Mouse (Mus musculus) gastrocnemius, postnatal 10 days (tissue): ENCODE measurements around the gene Sdk1. TPM values are rescaled to one million over a fixed set of nuclear protein-coding genes. Genes with fewer than 3 reads are reported as not detected.

Experiments
- DNase-seq: peaks from one replicate; pipeline ENCODE4 v3.0.0; 2021; ENCODE audit warnings: mixed read lengths
- total RNA-seq, 2 experiments: library from RNA; stranded (reverse); gene quantifications; 2 replicates each; pipeline ENCODE4 v1.2.3; 2021

Gene Sdk1
- total RNA-seq, 2 experiments from 2014 or later: 5.1 to 5.8 TPM

GRCm38 (mm10) chr5:142139978-142140377 is 898.7 kb downstream of the Sdk1 start:
- no peak for DNase-seq

GRCm38 (mm10) chr5:142149594-142149993 is 908.3 kb downstream of the Sdk1 start:
- no peak for DNase-seq

GRCm38 (mm10) chr5:142150756-142151155 is 909.5 kb downstream of the Sdk1 start:
- no peak for DNase-seq

GRCm38 (mm10) chr5:142156868-142157852 is 915.9 kb downstream of the Sdk1 start:
- DNase-seq: no peak

- DNase-seq: no peak
Measured at GRCm38 (mm10) chr5:142163483-142163882, 922.2 kb downstream of the Sdk1 start.

- no peak for DNase-seq
Measured at GRCm38 (mm10) chr5:142173636-142174035, 932.3 kb downstream of the Sdk1 start.

GRCm38 (mm10) chr5:142178164-142178563 is 936.9 kb downstream of the Sdk1 start:
- no peak for DNase-seq

GRCm38 (mm10) chr5:142179304-142179703 is 938.0 kb downstream of the Sdk1 start:
- no peak for DNase-seq

- no peak for DNase-seq
Measured at GRCm38 (mm10) chr5:142181862-142182261, 940.6 kb downstream of the Sdk1 start.

- no peak for DNase-seq
Measured at GRCm38 (mm10) chr5:142188765-142189164, 947.5 kb downstream of the Sdk1 start.

GRCm38 (mm10) chr5:142209911-142210310 is 968.6 kb downstream of the Sdk1 start:
- no peak for DNase-seq

GRCm38 (mm10) chr5:142212252-142212651 is 971.0 kb downstream of the Sdk1 start:
- DNase-seq: no peak

GRCm38 (mm10) chr5:142215981-142216380 is 974.7 kb downstream of the Sdk1 start:
- DNase-seq: no peak

GRCm38 (mm10) chr5:142220851-142221503 is 979.7 kb downstream of the Sdk1 start:
- DNase-seq: no peak

GRCm38 (mm10) chr5:142228957-142229810 is 987.9 kb downstream of the Sdk1 start:
- no peak for DNase-seq

- DNase-seq: no peak
Measured at GRCm38 (mm10) chr5:142229811-142230205, 988.5 kb downstream of the Sdk1 start.

GRCm38 (mm10) chr5:142240288-142240687 is 999.0 kb downstream of the Sdk1 start:
- DNase-seq: no peak

GRCm38 (mm10) chr5:142242597-142242996 is 1001.3 kb downstream of the Sdk1 start:
- no peak for DNase-seq

- no peak for DNase-seq
Measured at GRCm38 (mm10) chr5:142243069-142243468, 1001.8 kb downstream of the Sdk1 start.

GRCm38 (mm10) chr5:142256231-142256630 is 1014.9 kb downstream of the Sdk1 start:
- no peak for DNase-seq

- no peak for DNase-seq
Measured at GRCm38 (mm10) chr5:142258716-142259115, 1017.4 kb downstream of the Sdk1 start.

GRCm38 (mm10) chr5:142262060-142262459 is 1020.8 kb downstream of the Sdk1 start:
- DNase-seq: no peak
